Mouse (Mus musculus): ENCODE data around the gene Tanc1. TPM values are rescaled to one million over a fixed set of nuclear protein-coding genes. Genes with fewer than 3 reads are reported as not detected.
A peak's percentile ranks its signal among the peaks of the same experiment; 100 is the strongest.

The Tanc1 gene
- polyA plus RNA-seq, 1 experiment from 2014 or later = 52.3 TPM

DNA sequence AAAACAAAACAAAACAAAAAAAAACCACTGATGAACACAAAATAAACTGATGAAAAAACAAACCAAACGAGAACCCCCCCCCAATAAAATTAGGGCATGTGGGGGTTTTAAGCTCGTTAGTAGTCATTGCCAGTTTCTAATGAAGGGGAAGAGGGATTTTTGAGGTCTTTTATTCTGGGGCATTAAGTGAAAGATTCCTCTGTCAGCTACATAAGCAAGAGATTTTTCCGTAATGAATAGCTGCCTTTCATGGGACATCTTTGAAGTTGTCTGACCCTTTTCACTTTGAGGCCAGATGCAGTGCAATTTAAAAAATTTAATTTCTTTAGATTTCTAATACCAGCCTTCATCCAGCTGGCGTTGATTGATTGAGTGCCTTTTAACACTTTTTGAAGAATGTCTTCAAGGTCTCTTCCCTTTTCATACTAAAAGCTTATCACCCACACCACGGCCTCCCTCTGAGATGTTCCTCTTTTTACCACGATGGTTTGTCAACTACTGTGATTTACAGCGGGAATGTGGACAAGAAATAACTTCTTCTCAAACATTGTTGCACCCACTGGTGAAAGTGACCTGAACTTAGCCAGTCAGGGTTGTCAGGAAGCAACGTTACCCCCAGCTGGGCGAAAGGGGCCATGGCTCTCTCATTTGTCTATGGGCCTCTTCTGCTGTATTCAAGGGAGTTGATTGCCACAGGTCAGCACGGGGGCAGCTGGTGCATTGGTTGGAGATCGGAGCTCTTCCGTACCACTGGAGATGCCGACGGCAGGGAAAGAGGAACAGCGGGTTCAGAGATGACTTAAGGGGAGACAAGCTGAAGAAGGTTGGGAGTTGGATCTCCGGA, 76.6 kb downstream of the Tanc1 start:
- no peak overlapping the region for H3K27ac ChIP-seq (ENCODE audit: low read length)
- 64% methylated on average over 16 of the region's 16 CpGs for WGBS
- H3K4me3 ChIP-seq (ENCODE audit: low read length) = no peak overlapping the region
- ATAC-seq (ENCODE audit: low FRiP score, low TSS enrichment) = no peak
- no peaks in the 10 kb centered on the region for H3K36me3 ChIP-seq (ENCODE audit: insufficient read depth, low read length)
- H3K4me1 ChIP-seq (ENCODE audit: insufficient read depth, low read length) = peaks cover 35% of the 10 kb centered on the region
- H3K9me3 ChIP-seq (ENCODE audit: low read length) = no peaks in the 10 kb centered on the region
- no peak overlapping the region for H3K4me2 ChIP-seq (replicated peaks; ENCODE audit: low read depth, low read length)
- no peaks in the 10 kb centered on the region for H3K27me3 ChIP-seq (ENCODE audit: insufficient read depth, low read length)
- no peak overlapping the region for H3K9ac ChIP-seq (replicated peaks; ENCODE audit: low read length)

DNA sequence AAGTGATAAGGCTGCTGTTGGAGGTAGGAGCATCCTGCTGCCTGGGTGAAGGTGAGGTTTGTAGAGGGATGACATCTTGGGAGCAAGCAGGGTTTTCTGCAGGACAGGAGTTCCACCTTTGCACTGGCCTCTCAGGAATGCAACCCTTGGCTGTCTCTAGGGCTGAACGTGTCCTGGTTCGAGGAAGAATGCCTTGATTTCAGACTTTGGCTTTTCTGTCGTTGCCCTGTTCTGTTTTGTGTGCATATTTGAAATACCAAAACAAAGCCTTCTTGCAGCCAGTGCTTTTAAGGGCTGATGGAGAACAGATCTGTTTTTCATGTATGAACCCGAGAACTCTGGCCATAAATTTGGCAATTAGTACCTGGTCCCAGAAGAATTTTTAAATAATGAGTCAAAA, 79.3 kb downstream of the Tanc1 start:
- peaks cover 16% of the 10 kb centered on the region for H3K4me1 ChIP-seq (ENCODE audit: insufficient read depth, low read length)
- ATAC-seq (ENCODE audit: low FRiP score, low TSS enrichment) = 0 out of 2 replicates have a peak, but pooled peaks have one; percentile 57
- H3K9ac ChIP-seq (replicated peaks; ENCODE audit: low read length) = no peak overlapping the region
- 15% methylated on average over 4 of the region's 4 CpGs for WGBS
- no peaks in the 10 kb centered on the region for H3K9me3 ChIP-seq (ENCODE audit: low read length)
- H3K4me2 ChIP-seq (replicated peaks; ENCODE audit: low read depth, low read length) = no peak overlapping the region
- H3K36me3 ChIP-seq (ENCODE audit: insufficient read depth, low read length) = no peaks in the 10 kb centered on the region
- H3K27me3 ChIP-seq (ENCODE audit: insufficient read depth, low read length) = no peaks in the 10 kb centered on the region
- no peak overlapping the region for H3K4me3 ChIP-seq (ENCODE audit: low read length)
- H3K27ac ChIP-seq (ENCODE audit: low read length) = peak overlapping the region; percentile 51; the same call in 1 of the 2 replicates

GRCm38 (mm10) chr2:59693473-59693872, 81.6 kb downstream of the Tanc1 start:
- H3K9me3 ChIP-seq (ENCODE audit: low read length) = no peaks in the 10 kb centered on the region
- no peak for ATAC-seq (ENCODE audit: low FRiP score, low TSS enrichment)
- WGBS = 65% methylated on average over 5 of the region's 5 CpGs

GRCm38 (mm10) chr2:59697123-59697522, 85.3 kb downstream of the Tanc1 start:
- ATAC-seq (ENCODE audit: low FRiP score, low TSS enrichment) = no peak
- Histone ChIP-seq H3K36me3 (ENCODE audit: insufficient read depth, low read length) (peaks cover 3% of the 10 kb centered on the region; the same call in 1 of the 2 replicates), H3K27me3 (ENCODE audit: insufficient read depth, low read length) (no peaks in the 10 kb centered on the region), H3K9ac (replicated peaks; ENCODE audit: low read length) (no peak overlapping the region), H3K4me2 (replicated peaks; ENCODE audit: low read depth, low read length) (no peak overlapping the region), H3K9me3 (ENCODE audit: low read length) (no peaks in the 10 kb centered on the region), H3K4me3 (ENCODE audit: low read length) (no peak overlapping the region), H3K4me1 (ENCODE audit: insufficient read depth, low read length) (peaks cover 44% of the 10 kb centered on the region), H3K27ac (ENCODE audit: low read length) (peak overlapping the region; percentile 88)
- WGBS = 63% methylated on average over 3 of the region's 3 CpGs

More at GRCm38 (mm10) chr2:59693473-59693872, 81.6 kb downstream of the Tanc1 start:
- no peak overlapping the region for H3K4me3 ChIP-seq (ENCODE audit: low read length)
- peaks cover 34% of the 10 kb centered on the region for H3K4me1 ChIP-seq (ENCODE audit: insufficient read depth, low read length)
- no peak overlapping the region for H3K27ac ChIP-seq (ENCODE audit: low read length)
- no peaks in the 10 kb centered on the region for H3K27me3 ChIP-seq (ENCODE audit: insufficient read depth, low read length)
- no peak overlapping the region for H3K9ac ChIP-seq (replicated peaks; ENCODE audit: low read length)
- no peak overlapping the region for H3K4me2 ChIP-seq (replicated peaks; ENCODE audit: low read depth, low read length)
- H3K36me3 ChIP-seq (ENCODE audit: insufficient read depth, low read length) = no peaks in the 10 kb centered on the region

DNA sequence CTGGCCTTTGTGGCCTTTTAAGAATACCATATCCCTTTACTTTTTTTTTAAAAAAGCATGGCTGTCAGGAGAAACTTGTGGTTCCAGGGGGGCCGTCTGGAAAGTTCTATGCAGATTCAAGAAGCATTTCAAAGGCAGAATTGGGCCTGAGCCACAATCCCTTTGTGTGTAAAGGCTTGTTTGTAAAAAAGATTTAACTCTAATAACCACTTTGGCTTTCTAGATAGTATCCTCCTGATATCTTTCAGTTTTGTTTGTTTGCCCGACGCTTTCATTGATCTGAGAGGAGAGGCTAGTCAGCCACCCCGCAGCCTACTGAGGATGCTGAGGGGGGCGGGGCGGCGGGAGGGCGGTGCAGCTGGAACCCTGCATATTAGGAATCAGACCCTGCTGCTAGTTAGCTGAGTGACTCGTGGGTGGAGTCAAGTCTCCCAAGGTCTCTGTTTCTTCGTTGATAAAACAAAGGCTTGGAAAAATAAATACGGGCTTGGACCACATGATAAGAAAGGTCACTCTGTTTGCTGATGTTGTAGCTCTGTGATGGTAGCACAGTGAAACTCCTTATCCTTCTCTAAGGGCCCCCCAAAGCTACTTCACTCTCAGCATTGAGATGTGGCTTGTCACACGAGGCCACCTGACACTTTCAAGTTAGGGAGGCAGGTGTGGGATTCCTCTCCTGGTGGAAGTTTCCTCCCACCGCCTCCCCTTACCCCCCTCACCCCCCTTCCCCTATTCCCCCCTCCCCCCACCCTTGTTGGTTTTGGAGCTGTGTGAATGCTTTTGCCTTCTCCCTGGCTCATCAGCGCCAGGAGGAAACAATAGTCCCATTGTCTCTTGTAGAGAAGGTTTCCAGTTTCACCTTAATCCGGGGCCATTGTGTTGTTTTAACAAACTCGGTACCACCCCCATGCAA, 86.1 kb downstream of the Tanc1 start:
- peak; percentile 84 for ATAC-seq (ENCODE audit: low FRiP score, low TSS enrichment)
- peak overlapping the region; percentile 88 for H3K27ac ChIP-seq (ENCODE audit: low read length)
- peaks cover 3% of the 10 kb centered on the region; the same call in 1 of the 2 replicates for H3K36me3 ChIP-seq (ENCODE audit: insufficient read depth, low read length)
- H3K4me1 ChIP-seq (ENCODE audit: insufficient read depth, low read length) = peaks cover 44% of the 10 kb centered on the region
- 0 out of 2 replicates have a peak overlapping the region, but pooled peaks have one; percentile 9 for H3K4me3 ChIP-seq (ENCODE audit: low read length)
- H3K9me3 ChIP-seq (ENCODE audit: low read length) = no peaks in the 10 kb centered on the region
- 3% methylated on average over 16 of the region's 16 CpGs for WGBS
- H3K4me2 ChIP-seq (replicated peaks; ENCODE audit: low read depth, low read length) = peak overlapping the region; percentile 40
- H3K27me3 ChIP-seq (ENCODE audit: insufficient read depth, low read length) = no peaks in the 10 kb centered on the region
- peak overlapping the region; percentile 42; the same call in 1 of the 2 replicates for H3K9ac ChIP-seq (replicated peaks; ENCODE audit: low read length)

- Histone ChIP-seq H3K27me3 (ENCODE audit: insufficient read depth, low read length) (no peaks in the 10 kb centered on the region), H3K27ac (ENCODE audit: low read length) (peak overlapping the region; percentile 88), H3K9me3 (ENCODE audit: low read length) (no peaks in the 10 kb centered on the region), H3K4me3 (ENCODE audit: low read length) (no peak overlapping the region), H3K4me1 (ENCODE audit: insufficient read depth, low read length) (peaks cover 44% of the 10 kb centered on the region), H3K4me2 (replicated peaks; ENCODE audit: low read depth, low read length) (peak overlapping the region; percentile 40; the same call in 1 of the 2 replicates), H3K9ac (replicated peaks; ENCODE audit: low read length) (no peak overlapping the region), H3K36me3 (ENCODE audit: insufficient read depth, low read length) (peaks cover 3% of the 10 kb centered on the region; the same call in 1 of the 2 replicates)
- WGBS = 42% methylated on average over 7 of the region's 7 CpGs
- ATAC-seq (ENCODE audit: low FRiP score, low TSS enrichment) = no peak
Measured at GRCm38 (mm10) chr2:59698635-59699300, 86.9 kb downstream of the Tanc1 start.

- H3K36me3 ChIP-seq (ENCODE audit: insufficient read depth, low read length) = peaks cover 3% of the 10 kb centered on the region; the same call in 1 of the 2 replicates
- no peaks in the 10 kb centered on the region for H3K9me3 ChIP-seq (ENCODE audit: low read length)
- peak; percentile 83; the same call in 1 of the 2 replicates for ATAC-seq (ENCODE audit: low FRiP score, low TSS enrichment)
- H3K27me3 ChIP-seq (ENCODE audit: insufficient read depth, low read length) = no peaks in the 10 kb centered on the region
- peak overlapping the region; percentile 78 for H3K27ac ChIP-seq (ENCODE audit: low read length)
- H3K9ac ChIP-seq (replicated peaks; ENCODE audit: low read length) = no peak overlapping the region
- peaks cover 44% of the 10 kb centered on the region for H3K4me1 ChIP-seq (ENCODE audit: insufficient read depth, low read length)
- no peak overlapping the region for H3K4me3 ChIP-seq (ENCODE audit: low read length)
- 26% methylated on average over 9 of the region's 9 CpGs for WGBS
- no peak overlapping the region for H3K4me2 ChIP-seq (replicated peaks; ENCODE audit: low read depth, low read length)
Measured at GRCm38 (mm10) chr2:59699893-59700292, 88.1 kb downstream of the Tanc1 start.

DNA sequence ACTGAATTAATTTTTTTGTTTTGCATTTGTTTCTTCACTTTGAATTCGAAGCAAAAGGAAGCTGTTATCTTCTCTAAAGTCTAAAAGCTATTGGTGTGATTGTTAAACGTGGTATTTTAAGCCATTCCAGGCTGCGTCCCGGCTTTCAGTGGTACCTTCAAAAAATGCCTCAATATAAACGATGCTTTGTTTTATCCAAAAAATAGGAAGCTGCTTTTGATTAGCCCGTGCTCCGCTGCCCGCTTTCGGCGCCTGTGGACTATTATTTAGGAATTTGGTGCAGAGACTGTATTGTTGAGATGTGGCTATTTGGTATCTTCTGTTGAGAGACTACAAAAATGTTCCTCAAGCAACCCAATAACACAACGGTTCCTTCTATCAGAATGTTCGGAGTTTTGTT, 93.4 kb downstream of the Tanc1 start:
- Histone ChIP-seq H3K36me3 (ENCODE audit: insufficient read depth, low read length) (peaks cover 11% of the 10 kb centered on the region; the same call in 1 of the 2 replicates), H3K9ac (replicated peaks; ENCODE audit: low read length) (no peak overlapping the region), H3K4me1 (ENCODE audit: insufficient read depth, low read length) (peaks cover 23% of the 10 kb centered on the region), H3K4me2 (replicated peaks; ENCODE audit: low read depth, low read length) (no peak overlapping the region), H3K27me3 (ENCODE audit: insufficient read depth, low read length) (no peaks in the 10 kb centered on the region), H3K4me3 (ENCODE audit: low read length) (no peak overlapping the region), H3K9me3 (ENCODE audit: low read length) (no peaks in the 10 kb centered on the region), H3K27ac (ENCODE audit: low read length) (no peak overlapping the region)
- no peak for ATAC-seq (ENCODE audit: low FRiP score, low TSS enrichment)
- 92% methylated on average over 12 of the region's 12 CpGs for WGBS

DNA sequence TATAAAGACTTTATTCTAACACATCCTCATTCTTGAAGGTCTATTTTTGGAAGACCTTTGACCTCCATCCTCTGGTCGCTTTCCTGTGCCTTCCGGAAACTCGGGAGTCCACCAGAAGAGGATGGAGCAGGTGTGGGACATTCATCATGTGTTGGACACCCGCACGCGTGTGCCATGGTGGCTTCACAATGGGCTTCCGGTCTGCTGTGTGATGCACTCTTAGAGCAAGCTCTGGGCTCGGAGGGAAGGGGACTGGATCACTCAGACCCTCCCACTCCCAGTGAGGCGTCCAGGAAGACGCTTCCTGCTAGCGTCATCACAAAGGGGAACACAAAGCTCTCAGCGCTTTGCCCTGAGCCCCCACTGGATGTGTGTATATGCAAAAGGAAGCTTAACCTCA, 95.0 kb downstream of the Tanc1 start:
- H3K36me3 ChIP-seq (ENCODE audit: insufficient read depth, low read length) = peaks cover 11% of the 10 kb centered on the region; the same call in 1 of the 2 replicates
- no peaks in the 10 kb centered on the region for H3K9me3 ChIP-seq (ENCODE audit: low read length)
- no peak overlapping the region for H3K4me2 ChIP-seq (replicated peaks; ENCODE audit: low read depth, low read length)
- H3K27me3 ChIP-seq (ENCODE audit: insufficient read depth, low read length) = no peaks in the 10 kb centered on the region
- WGBS = 68% methylated on average over 12 of the region's 12 CpGs
- H3K27ac ChIP-seq (ENCODE audit: low read length) = no peak overlapping the region
- peaks cover 13% of the 10 kb centered on the region for H3K4me1 ChIP-seq (ENCODE audit: insufficient read depth, low read length)
- no peak overlapping the region for H3K4me3 ChIP-seq (ENCODE audit: low read length)
- H3K9ac ChIP-seq (replicated peaks; ENCODE audit: low read length) = no peak overlapping the region
- ATAC-seq (ENCODE audit: low FRiP score, low TSS enrichment) = peak; percentile 71

Measured in kidney, embryonic 16.5 days (tissue).